Mouse (Mus musculus): ENCODE measurements around the gene Ngef.

DNA sequence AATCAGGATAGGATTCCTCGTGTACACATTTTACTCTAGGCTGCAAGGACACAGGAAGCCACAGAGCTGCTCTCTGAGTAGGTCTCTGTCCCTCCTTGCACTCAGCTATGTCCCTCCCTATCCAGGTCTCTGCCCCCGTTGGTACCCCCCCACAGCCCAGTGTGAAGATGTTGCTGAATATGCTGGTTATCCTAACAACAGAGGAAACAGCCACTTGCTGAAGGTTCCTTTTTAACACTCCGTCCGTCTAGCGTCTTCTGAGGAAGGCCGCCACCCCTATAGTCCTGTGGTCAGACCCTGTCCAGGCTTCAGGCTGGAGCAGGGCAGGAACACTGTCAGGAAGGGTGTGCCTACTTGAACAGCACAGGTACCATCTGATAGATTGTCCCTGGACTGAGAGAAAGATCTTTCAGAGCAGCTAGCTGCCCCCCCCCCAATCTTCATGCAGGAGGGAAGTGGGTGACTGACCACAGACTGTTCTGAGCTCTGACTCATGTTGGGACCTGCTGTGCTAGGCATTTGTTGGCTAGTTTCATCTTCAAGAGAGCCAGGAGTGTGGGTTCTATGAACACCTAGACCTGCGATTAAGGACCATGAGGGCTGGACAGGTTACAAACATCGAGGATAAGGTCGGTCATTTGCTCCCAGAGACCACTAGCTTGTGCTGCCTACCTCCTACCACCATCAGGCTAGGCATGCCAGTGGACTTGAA is 47.6 kb upstream of the Ngef start:
- TF ChIP-seq TAL1 (IDR thresholded peaks at IDR 0.05; ENCODE audit: low read length) (no peak), GATA1 (IDR thresholded peaks at IDR 0.05; ENCODE audit: low read length) (no peak)

Measured in erythroblast, embryonic 14.5 days (primary cell).